In genomic region chr4:119105704-119106103, GRCm38 (mm10) we compare ENCODE assay signal across 8 mouse cellular contexts. TPM values are rescaled to one million over a fixed set of nuclear protein-coding genes. Genes with fewer than 3 reads are reported as not detected.
A peak's percentile ranks its signal among the peaks of the same experiment; 100 is the strongest.
DNase-seq lines count a peak whose midpoint lies in the region; ATAC-seq and TF ChIP-seq lines count a peak whose summit lies in the region.

No protein-coding gene starts in this region.

- no peak for TF ChIP-seq CTCF in lung, adult 2 months (IDR thresholded peaks at IDR 0.05; ENCODE audit: insufficient read depth, low read length)

- H3K4me3 ChIP-seq in embryonic facial prominence, embryonic 12.5 days, result peak overlapping the region; percentile 32
- peak overlapping the region; percentile 39 for H3K4me3 ChIP-seq in heart, embryonic 11.5 days (ENCODE audit: low read depth, low read length)
- peak overlapping the region; percentile 41 for H3K4me3 ChIP-seq in kidney, embryonic 15.5 days (replicated peaks)
- H3K4me3 ChIP-seq in lung, adult 2 months (replicated peaks; ENCODE audit: extremely low read depth, low read depth, low read length), result peak overlapping the region; percentile 17
- H3K4me3 ChIP-seq in neural tube, embryonic 15.5 days (replicated peaks), result peak overlapping the region; percentile 41

- WGBS in embryonic facial prominence, embryonic 12.5 days, result under 1% methylated on average over 18 of the region's 18 CpGs
- 1% methylated on average over 18 of the region's 18 CpGs for WGBS in heart, embryonic 11.5 days (ENCODE audit: insufficient replicate concordance)
- under 1% methylated on average over 18 of the region's 18 CpGs for WGBS in kidney, embryonic 15.5 days
- 1% methylated on average over 18 of the region's 18 CpGs for WGBS in lung, adult 2 months
- WGBS in neural tube, embryonic 15.5 days, result 2% methylated on average over 18 of the region's 18 CpGs

- peak overlapping the region; percentile 66 for H3K27ac ChIP-seq in embryonic facial prominence, embryonic 12.5 days
- H3K27ac ChIP-seq in heart, embryonic 11.5 days (ENCODE audit: low read depth, low read length), result peak overlapping the region; percentile 76
- peak overlapping the region; percentile 78 for H3K27ac ChIP-seq in kidney, embryonic 15.5 days
- peak overlapping the region; percentile 56; the same call in 1 of the 2 replicates for H3K27ac ChIP-seq in neural tube, embryonic 15.5 days (replicated peaks)

- peak overlapping the region; percentile 38 for H3K9ac ChIP-seq in embryonic facial prominence, embryonic 12.5 days
- H3K9ac ChIP-seq in heart, embryonic 11.5 days (ENCODE audit: low read depth, low read length), result peak overlapping the region; percentile 72
- H3K9ac ChIP-seq in kidney, embryonic 15.5 days, result peak overlapping the region; percentile 50
- H3K9ac ChIP-seq in neural tube, embryonic 15.5 days (replicated peaks), result peak overlapping the region; percentile 49

- DNase-seq in 3134 (ENCODE audit: extremely low read depth, insufficient read length, low spot score) (peak; percentile 90), WW6 (ENCODE audit: low read depth, low spot score) (peak; percentile 65)
- peak; percentile 59 for DNase-seq in lung, adult 2 months
- DNase-seq in testis, postnatal 14 days (ENCODE audit: low spot score), result peak; percentile 50

- no peaks in the 10 kb centered on the region for H3K36me3 ChIP-seq in embryonic facial prominence, embryonic 12.5 days
- H3K36me3 ChIP-seq in heart, embryonic 11.5 days (ENCODE audit: control insufficient read depth, insufficient read depth, low read length), result no peaks in the 10 kb centered on the region
- no peaks in the 10 kb centered on the region for H3K36me3 ChIP-seq in kidney, embryonic 15.5 days
- no peaks in the 10 kb centered on the region for H3K36me3 ChIP-seq in neural tube, embryonic 15.5 days

- no peaks in the 10 kb centered on the region for H3K9me3 ChIP-seq in embryonic facial prominence, embryonic 12.5 days
- no peaks in the 10 kb centered on the region for H3K9me3 ChIP-seq in heart, embryonic 11.5 days (replicated peaks; ENCODE audit: control insufficient read depth, low read length)
- no peaks in the 10 kb centered on the region for H3K9me3 ChIP-seq in kidney, embryonic 15.5 days (replicated peaks)
- no peaks in the 10 kb centered on the region for H3K9me3 ChIP-seq in neural tube, embryonic 15.5 days (replicated peaks)

- peaks cover 22% of the 10 kb centered on the region for H3K4me1 ChIP-seq in embryonic facial prominence, embryonic 12.5 days
- H3K4me1 ChIP-seq in heart, embryonic 11.5 days (ENCODE audit: control insufficient read depth, insufficient read depth, low read length), result peaks cover 23% of the 10 kb centered on the region; the same call in 1 of the 2 replicates
- H3K4me1 ChIP-seq in kidney, embryonic 15.5 days, result peaks cover 48% of the 10 kb centered on the region
- peaks cover 2% of the 10 kb centered on the region; the same call in 1 of the 2 replicates for H3K4me1 ChIP-seq in lung, adult 2 months (ENCODE audit: control insufficient read depth, insufficient read depth, low read length)
- H3K4me1 ChIP-seq in neural tube, embryonic 15.5 days, result peaks cover 43% of the 10 kb centered on the region

- no peak for TF ChIP-seq POLR2A in lung, adult 2 months (IDR thresholded peaks at IDR 0.05; ENCODE audit: borderline replicate concordance, extremely low read depth, low read depth, low read length)

- peak; percentile 67 for ATAC-seq in embryonic facial prominence, embryonic 12.5 days (ENCODE audit: insufficient number of reproducible peaks, insufficient read depth, low FRiP score, low TSS enrichment)
- peak; percentile 74 for ATAC-seq in heart, embryonic 11.5 days (replicated peaks; ENCODE audit: insufficient number of reproducible peaks, low FRiP score, low TSS enrichment)
- peak; percentile 69 for ATAC-seq in kidney, embryonic 15.5 days (replicated peaks; ENCODE audit: low FRiP score)
- ATAC-seq in neural tube, embryonic 15.5 days (ENCODE audit: low FRiP score), result 0 out of 2 replicates have a peak, but pooled peaks have one; percentile 11

- peak overlapping the region; percentile 62 for H3K4me2 ChIP-seq in embryonic facial prominence, embryonic 12.5 days (replicated peaks)
- H3K4me2 ChIP-seq in heart, embryonic 11.5 days, result peak overlapping the region; percentile 68
- peak overlapping the region; percentile 71 for H3K4me2 ChIP-seq in kidney, embryonic 15.5 days
- H3K4me2 ChIP-seq in neural tube, embryonic 15.5 days, result peak overlapping the region; percentile 75

- H3K27me3 ChIP-seq in embryonic facial prominence, embryonic 12.5 days, result no peaks in the 10 kb centered on the region
- H3K27me3 ChIP-seq in heart, embryonic 11.5 days (ENCODE audit: control insufficient read depth, insufficient read depth, low read length), result no peaks in the 10 kb centered on the region
- H3K27me3 ChIP-seq in kidney, embryonic 15.5 days, result no peaks in the 10 kb centered on the region
- H3K27me3 ChIP-seq in neural tube, embryonic 15.5 days (replicated peaks), result no peaks in the 10 kb centered on the region

RNA-seq across cellular contexts. Expression of gene Slc2a1, which starts 2.8 kb away (rescaled TPM):
- polyA plus RNA-seq in embryonic facial prominence, embryonic 12.5 days (2016; fragmentation: Nextera tagmentation; extraction: Ambion mirVana), result 109 and 111 TPM in 2 replicates
- 426 and 446 TPM in 2 replicates for polyA plus RNA-seq in heart, embryonic 11.5 days (2014; fragmentation: Nextera tagmentation; extraction: Ambion mirVana)
- polyA plus RNA-seq in kidney, embryonic 15.5 days (2015; fragmentation: Nextera tagmentation; extraction: Ambion mirVana), result 78.5 and 91.6 TPM in 2 replicates
- 32.0 and 39.0 TPM in 2 replicates for polyA plus RNA-seq in lung, adult 2 months (2012; rRNA removed)
- 78.8 and 91.3 TPM in 2 replicates for polyA plus RNA-seq in neural tube, embryonic 15.5 days (2015; fragmentation: Nextera tagmentation; extraction: Ambion mirVana)

Comparison
In these comparisons a context has a peak if more than half of its experiments do, and no peak if none do; other contexts are left out.
1. Peak in every context shown above with its lines: DNase-seq, ATAC-seq, H3K4me3 ChIP-seq and H3K27ac ChIP-seq.
2. ATAC-seq: peak in every context shown above with its lines; median percentile 74 in heart, embryonic 11.5 days; 69 in kidney, embryonic 15.5 days; 67 in embryonic facial prominence, embryonic 12.5 days; 11 in neural tube, embryonic 15.5 days.